Mouse (Mus musculus) lung, postnatal 0 days (tissue): ENCODE results near the gene Cd300lg.

Experiments
- CTCF ChIP-seq: IDR thresholded peaks from 2 replicates; pipeline ENCODE4 v1.5.1; 2016; ENCODE audit warnings: antibody characterized with exemption, mild to moderate bottlenecking
- EP300 ChIP-seq: IDR thresholded peaks from 2 replicates; pipeline ENCODE4 v1.6.1; 2016; ENCODE audit warnings: antibody characterized with exemption, mild to moderate bottlenecking, control low read depth

GRCm38 (mm10) chr11:102096446-102096845 is 55.1 kb downstream of the Cd300lg start:
- TF ChIP-seq CTCF (no peak), EP300 (no peak)
